Mouse (Mus musculus): ENCODE results near the gene Trim15.

DNA sequence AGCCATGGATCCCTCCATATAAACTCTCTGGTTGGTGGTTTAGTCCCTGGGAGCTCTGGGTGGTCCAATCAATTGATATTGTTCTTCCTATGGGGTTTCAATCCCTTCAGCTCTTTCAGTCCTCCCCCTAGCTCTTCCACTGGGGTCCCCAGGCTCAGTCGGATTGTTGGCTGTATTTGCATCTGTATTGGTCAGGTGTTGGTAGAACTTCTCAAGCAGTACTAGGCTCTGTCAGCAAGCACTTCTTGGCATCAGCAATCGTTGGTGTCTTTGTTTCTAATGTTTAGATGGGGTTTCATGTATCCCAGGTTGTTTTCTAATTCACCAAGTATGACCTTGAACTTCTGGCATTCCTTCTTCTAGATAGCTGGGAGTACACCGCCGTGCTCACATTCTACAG lies 34.3 kb downstream of the Trim15 start:
- no peak for TF ChIP-seq CTCF (IDR thresholded peaks at IDR 0.05; ENCODE audit: control insufficient read depth, insufficient read depth, low read length)
- TF ChIP-seq POLR2A (IDR thresholded peaks at IDR 0.05; ENCODE audit: borderline replicate concordance, control insufficient read depth, low read depth, low read length): no peak

All from bone marrow, adult 2 months (tissue).